ENCODE assay signal across 7 mouse cellular contexts in the genomic region with DNA sequence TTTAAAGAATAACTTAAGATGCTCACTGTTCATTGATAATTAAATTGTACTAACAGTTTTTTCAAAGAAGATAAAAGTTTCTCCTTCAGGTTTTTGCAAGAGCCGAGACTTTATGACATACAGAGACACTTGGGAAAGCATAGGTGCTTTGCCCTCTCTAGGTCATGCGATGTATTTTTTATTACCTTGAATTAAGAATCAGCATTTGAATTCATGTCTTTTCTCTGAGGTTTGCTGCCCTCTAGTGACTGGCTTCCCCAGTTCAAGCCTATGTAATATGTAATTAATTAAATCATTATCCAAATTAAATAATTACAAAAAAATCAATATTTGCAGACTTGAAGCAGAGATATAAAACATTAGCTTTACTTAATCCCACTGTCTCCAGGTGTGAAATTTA.
DNase-seq lines count a peak whose midpoint lies in the region; ATAC-seq lines count a peak whose summit lies in the region.

No protein-coding gene starts in this region.

- intact Hi-C loops in left cerebral cortex, postnatal 25 days (cut with DNase I), result loop anchor here (1.0 to 5.0 kb wide), 3 partner anchors 126 to 204 kb away; a partner anchor contains a TSS

- peak; percentile 71 to 85 for ATAC-seq in hematopoietic stem cell, adult 5-6 weeks (replicated peaks in 1 of 2; ENCODE audit: insufficient read depth in 1 of 2, low FRiP score in 2 of 2, low TSS enrichment in 1 of 2, low read depth in 1 of 2, poor library complexity in 2 of 2, severe bottlenecking in 2 of 2)

- DNase-seq in ovary, postnatal 36 days (ENCODE audit: low spot score), result peak; percentile 11
- DNase-seq in ovary, adult 18-20 months (ENCODE audit: low spot score), result no peak
- DNase-seq in adrenal gland, postnatal 10 days, result peak; percentile 76
- peak; percentile 74 for DNase-seq in embryo, embryonic 10.5 days (ENCODE audit: low spot score)
- DNase-seq in left cerebral cortex, postnatal 25 days (ENCODE audit: low spot score in 2 of 2), result peak; percentile 47 to 73
- DNase-seq in right cerebral cortex, adult 2 months (ENCODE audit: low spot score in 2 of 2), result peak; percentile 70 to 75
